Mouse (Mus musculus) heart, adult 8-10 months (tissue): ENCODE measurements at regions not wholly inside any gene's neighbourhood (a gene's known extent, or its start where the extent isn't known, plus 50 kb on each side); places are given as distances from the start of the nearest gene placed in this dataset.
A peak's percentile ranks its signal among the peaks of the same experiment; 100 is the strongest.

Experiments used
- DNase-seq: peaks from one replicate; pipeline ENCODE4 v3.0.0; 2022; ENCODE audit warnings: low spot score

GRCm38 (mm10) chr12:9419311-9419710 is 150.6 kb upstream of the Osr1 start:
- DNase-seq = no peak

- no peak for DNase-seq
Observed at GRCm38 (mm10) chr12:9430656-9431055, 139.3 kb upstream of the Osr1 start.

DNA sequence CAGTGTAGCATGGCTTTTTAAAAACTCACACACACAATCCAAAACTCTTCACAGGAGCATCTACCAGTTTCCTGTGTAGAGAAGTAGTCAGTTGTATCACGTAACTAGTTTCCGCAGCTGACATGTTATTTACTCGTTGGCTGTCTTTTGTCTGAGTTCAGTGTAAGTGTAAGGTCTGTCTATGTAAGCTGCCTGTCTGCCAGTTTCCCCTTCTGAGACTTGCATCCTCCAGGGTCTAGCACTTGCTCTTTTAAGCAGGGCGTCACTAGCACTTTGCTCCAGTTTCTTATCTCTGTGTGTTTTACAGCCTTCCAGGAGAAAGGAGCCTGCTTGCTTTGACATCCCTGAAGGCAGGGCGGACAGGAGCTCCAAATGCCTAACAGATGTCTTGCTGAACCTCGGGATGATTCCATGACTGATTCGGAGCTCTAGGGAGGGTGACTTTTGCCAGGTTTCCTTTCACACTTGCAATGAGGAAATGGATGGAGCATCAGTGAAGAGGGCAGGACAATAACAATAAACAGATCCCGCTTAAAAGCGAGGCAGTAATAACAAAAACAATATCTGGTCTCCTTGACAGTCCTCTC is 131.2 kb upstream of the Osr1 start:
- DNase-seq = peak; percentile 11

GRCm38 (mm10) chr12:9450620-9451019 is 119.3 kb upstream of the Osr1 start:
- DNase-seq = peak; percentile 67

DNA sequence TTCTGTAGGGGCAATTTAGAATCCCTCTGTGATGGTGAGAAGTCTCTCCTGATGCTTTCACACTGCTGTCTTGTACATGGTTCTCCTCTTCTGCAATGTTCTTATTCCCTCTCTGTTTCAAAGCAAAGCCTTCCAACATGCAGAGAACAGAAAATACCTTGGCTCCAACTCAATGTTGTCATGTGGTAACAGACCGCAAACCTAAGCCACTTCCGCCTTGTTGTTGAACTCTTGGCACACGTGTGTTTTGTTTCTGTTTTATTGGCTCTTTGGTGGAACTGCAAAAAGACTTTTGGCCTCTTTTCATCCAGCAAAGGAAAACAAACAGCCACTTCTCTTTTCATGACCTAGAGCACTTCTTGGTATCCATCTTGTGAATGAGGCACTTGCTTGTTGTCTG is 109.7 kb upstream of the Osr1 start:
- DNase-seq = peak; percentile 53

DNA sequence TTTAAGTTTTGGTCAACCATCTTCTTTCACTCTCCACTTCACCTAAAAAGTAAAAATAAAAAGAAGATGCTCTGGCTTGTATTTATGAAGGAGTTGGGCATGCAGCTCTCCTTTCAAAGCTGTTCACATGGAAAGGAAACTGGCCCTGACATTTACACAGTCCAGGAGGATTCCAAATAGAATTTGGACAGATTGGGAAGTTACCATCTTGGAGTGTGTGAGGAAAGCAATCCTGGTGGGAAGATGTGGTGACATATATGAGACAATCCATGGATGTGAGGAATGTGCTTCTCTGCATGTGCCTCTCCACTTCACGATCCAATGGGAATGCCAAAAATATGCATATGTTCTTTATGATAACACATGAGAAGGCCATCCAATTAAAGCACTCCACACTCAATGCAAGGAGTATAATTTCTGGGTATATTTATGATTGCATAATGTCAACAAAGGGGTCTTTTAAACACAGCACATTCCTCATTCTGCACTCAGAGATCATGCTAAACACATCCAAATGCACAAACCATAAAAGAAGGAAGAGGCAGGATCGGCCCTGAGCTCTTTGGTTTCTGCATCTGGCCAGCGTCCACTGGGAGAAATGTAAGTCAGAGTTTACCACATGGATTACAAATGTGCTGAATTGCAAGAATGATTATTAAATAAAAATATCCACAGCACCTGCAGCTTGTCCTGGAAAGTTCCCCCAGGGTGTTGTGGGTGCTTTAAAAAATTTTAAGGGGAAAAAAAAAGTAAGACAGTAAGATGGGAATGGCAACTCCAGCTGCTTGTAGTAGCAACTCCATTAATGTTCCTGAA is 100.1 kb upstream of the Osr1 start:
- no peak for DNase-seq

DNA sequence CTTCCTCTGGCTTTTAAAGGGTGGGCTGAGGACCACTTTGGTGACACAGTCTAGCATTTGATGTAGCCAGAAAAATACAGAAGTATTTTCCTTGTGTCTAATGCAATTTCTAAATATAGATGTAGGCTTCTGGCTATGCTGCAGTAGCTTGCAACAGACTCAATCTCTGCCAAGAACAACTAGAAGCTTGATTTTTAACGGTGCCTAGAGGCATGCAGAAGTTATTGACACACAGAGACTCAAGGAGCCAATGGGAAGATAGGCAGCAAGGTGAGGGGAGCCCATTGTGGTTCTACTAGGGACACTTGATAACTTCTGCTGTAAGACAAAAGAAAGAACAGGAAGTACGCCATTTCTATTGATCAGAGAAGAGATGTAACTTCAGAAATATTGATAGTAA is 94.1 kb upstream of the Osr1 start:
- no peak for DNase-seq

GRCm38 (mm10) chr12:9478201-9478600 is 91.7 kb upstream of the Osr1 start:
- no peak for DNase-seq

DNA sequence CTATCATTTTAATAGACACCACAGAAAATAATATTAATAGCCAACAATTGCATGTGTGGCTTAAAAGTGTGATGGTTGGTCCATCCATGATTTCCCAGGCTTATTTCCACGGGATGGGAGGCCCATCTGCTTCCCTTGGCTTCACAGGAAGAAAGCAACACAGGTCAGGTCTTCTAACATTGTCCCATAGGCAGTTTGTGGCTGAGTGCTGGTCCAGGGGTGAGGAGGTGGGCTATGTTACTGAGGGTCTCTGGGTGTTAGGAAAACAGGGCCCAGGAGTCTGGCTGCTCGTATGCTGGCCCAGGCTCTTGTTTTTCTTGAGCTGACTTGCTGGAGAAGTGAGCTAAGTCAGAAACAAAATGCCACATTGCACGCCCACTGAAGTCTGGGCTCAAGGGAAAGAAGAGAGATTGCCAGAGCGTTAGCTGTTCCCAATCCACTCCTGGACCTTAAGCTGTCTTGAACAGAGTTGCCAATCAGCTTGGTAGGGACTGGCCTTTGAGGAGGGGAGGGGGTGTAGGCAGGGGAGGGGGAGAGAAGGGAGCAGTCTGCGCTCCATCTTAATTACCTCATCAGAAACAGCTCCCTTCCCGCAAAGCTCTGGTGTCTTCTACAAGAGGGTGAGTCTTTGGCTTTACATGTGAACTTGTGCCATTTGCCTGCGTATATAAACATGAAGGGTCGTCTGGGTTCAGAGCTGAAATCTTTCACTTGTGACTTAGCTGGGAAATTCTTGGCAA is 82.1 kb upstream of the Osr1 start:
- no peak for DNase-seq

DNA sequence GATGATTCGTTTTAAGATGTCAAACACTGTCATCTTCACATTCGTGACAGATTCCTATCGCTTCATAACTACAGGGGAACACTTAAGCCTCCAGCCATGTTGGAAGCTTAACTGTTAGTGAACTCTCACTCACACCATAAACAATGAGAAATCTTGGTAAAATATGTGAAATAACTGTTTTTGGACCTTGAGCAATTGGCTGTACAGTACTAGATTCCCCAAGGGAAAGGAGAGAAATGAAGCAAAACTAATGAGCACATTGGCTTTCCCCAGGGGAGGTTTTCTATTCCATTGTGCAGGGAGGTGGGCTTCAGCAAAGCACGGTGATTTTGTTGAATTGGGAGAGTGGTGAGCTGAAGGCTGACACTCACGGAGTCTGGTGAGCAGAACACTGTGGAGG is 56.0 kb upstream of the Osr1 start:
- no peak for DNase-seq

DNA sequence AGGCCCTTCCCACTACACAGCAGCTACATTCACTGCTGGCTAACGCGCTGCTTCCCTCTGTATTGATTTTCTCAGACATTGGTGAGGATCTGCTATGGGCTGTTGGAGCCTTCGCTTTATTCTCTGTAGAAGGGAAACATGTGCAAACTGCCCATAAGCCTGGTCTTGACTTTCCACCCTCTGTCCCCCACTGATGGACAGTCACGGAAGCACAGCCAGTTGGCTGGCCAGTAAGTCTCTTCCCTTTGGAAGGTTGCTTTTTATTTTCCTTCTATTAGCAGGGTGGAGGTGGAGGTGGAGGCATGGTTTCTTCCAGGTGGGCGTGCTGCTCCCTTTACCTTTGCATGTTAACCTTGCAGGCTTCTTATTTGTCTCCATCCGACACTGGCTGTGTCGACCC is 51.1 kb upstream of the Osr1 start:
- DNase-seq = no peak

DNA sequence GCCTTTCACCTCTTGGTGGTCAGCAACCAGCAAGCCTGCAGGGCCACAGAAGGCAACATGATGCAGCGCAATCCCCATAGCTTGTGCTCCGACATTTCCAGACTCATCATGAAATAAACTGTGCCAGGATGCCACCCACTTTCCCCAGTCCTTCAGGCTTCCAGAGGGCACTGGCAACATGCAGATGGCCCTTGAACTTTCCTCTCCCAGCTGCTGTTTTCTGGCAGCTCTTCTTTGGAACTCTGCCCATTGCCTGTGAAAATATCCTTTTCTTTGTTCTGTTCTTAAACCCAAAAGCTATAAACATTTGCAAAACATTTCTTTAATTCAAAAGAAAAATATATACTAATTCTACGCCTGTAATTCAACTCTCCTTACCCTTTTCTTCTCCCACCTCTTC is 50.6 kb upstream of the Osr1 start:
- DNase-seq = peak; percentile 4
